Mouse (Mus musculus) forebrain, embryonic 11.5 days (tissue): ENCODE results near the gene Ifrd2. TPM values are rescaled to one million over a fixed set of nuclear protein-coding genes. Genes with fewer than 3 reads are reported as not detected.

Experiments
- ATAC-seq: fragments of 200-750 bp; cut with Nextera tagmentation; replicated peaks from 2 replicates; pipeline ENCODE4 v1.8.0; 2017; ENCODE audit warnings: moderate TSS enrichment; ENCODE audit not compliant: low FRiP score
- DNase-seq: peaks from one replicate; pipeline ENCODE4 v3.0.0-alpha.2; 2017; ENCODE audit warnings: low spot score
- H3K27ac ChIP-seq: fragments of 300-500 bp; sonication (generic); 2 replicates; pipeline ENCODE4 v1.5.1; 2014; ENCODE audit warnings: low read depth, low read length
- H3K27me3 ChIP-seq: fragments of 300-500 bp; sonication (generic); 2 replicates; pipeline ENCODE4 v1.6.1; 2014; ENCODE audit warnings: mild to moderate bottlenecking, low read length, mixed read lengths; ENCODE audit not compliant: control insufficient read depth, insufficient read depth
- H3K36me3 ChIP-seq: fragments of 300-500 bp; sonication (generic); 2 replicates; pipeline ENCODE4 v1.6.1; 2014; ENCODE audit warnings: mild to moderate bottlenecking, low read length, moderate library complexity, mixed read lengths; ENCODE audit not compliant: control insufficient read depth, insufficient read depth
- H3K4me1 ChIP-seq: fragments of 300-500 bp; sonication (generic); replicated peaks from 2 replicates; pipeline ENCODE4 v1.6.1; 2014; ENCODE audit warnings: low read length, mixed read lengths; ENCODE audit not compliant: control insufficient read depth, insufficient read depth
- H3K4me2 ChIP-seq: fragments of 300-500 bp; sonication (generic); 2 replicates; pipeline ENCODE4 v1.6.1; 2014; ENCODE audit warnings: low read depth, mild to moderate bottlenecking, low read length, moderate library complexity, mixed read lengths; ENCODE audit not compliant: severe bottlenecking
- H3K4me3 ChIP-seq: fragments of 300-500 bp; sonication (generic); 2 replicates; pipeline ENCODE4 v1.5.1; 2014; ENCODE audit warnings: low read depth, low read length
- H3K9ac ChIP-seq: fragments of 300-500 bp; sonication (generic); 2 replicates; pipeline ENCODE4 v1.6.1; 2014; ENCODE audit warnings: low read length
- H3K9me3 ChIP-seq: fragments of 300-500 bp; sonication (generic); 2 replicates; pipeline ENCODE4 v1.6.1; 2016; ENCODE audit warnings: low read length, mixed read lengths; ENCODE audit not compliant: control insufficient read depth
- WGBS: fragments of 180-500 bp; shearing (Covaris S2); extraction: QIAGEN DNeasy Blood & Tissue Kit; methylation state at CpG from one replicate; pipeline ENCODE4 v1.1.7; 2014; 5-methylcytosine and 5-hydroxymethylcytosine counted together
- polyA plus RNA-seq: library from polyadenylated mRNA; unstranded; fragments of >200 nt; fragmentation: Nextera tagmentation; extraction: Ambion mirVana; gene quantifications from 2 replicates; pipeline ENCODE4 v1.2.1, GENCODE M21; 2014

Gene Ifrd2
- polyA plus RNA-seq, 1 experiment from 2014 or later = 37.2 TPM

- Histone ChIP-seq H3K4me2 (no peak overlapping the region), H3K9me3 (no peaks in the 10 kb centered on the region), H3K4me1 (peaks cover 29% of the 10 kb centered on the region), H3K27ac (no peak overlapping the region), H3K27me3 (peaks cover 14% of the 10 kb centered on the region), H3K4me3 (no peak overlapping the region), H3K9ac (no peak overlapping the region), H3K36me3 (no peaks in the 10 kb centered on the region)
- ATAC-seq (no peak), DNase-seq (no peak)
- WGBS = 88% methylated on average over 20 of the region's 20 CpGs
Observed at GRCm38 (mm10) chr9:107549297-107550074, 38.0 kb upstream of the Ifrd2 start.

- peak overlapping the region; percentile 36 for H3K4me3 ChIP-seq
- peaks cover 31% of the 10 kb centered on the region for H3K4me1 ChIP-seq
- peaks cover 14% of the 10 kb centered on the region for H3K27me3 ChIP-seq
- ATAC-seq (no peak), DNase-seq (no peak)
- peak overlapping the region; percentile 84 for H3K4me2 ChIP-seq
- H3K9me3 ChIP-seq = no peaks in the 10 kb centered on the region
- 23% methylated on average over 23 of the region's 23 CpGs for WGBS
- no peaks in the 10 kb centered on the region for H3K36me3 ChIP-seq
- H3K9ac ChIP-seq = peak overlapping the region; percentile 77
- H3K27ac ChIP-seq = no peak overlapping the region
Observed at GRCm38 (mm10) chr9:107550491-107551116, 36.8 kb upstream of the Ifrd2 start.

- Histone ChIP-seq H3K9ac (peak within 1 kb of the TSS; percentile 77), H3K4me2 (peak within 1 kb of the TSS; percentile 84), H3K9me3 (no peaks in the 10 kb centered on the region), H3K27ac (no peak within 1 kb of the TSS), H3K36me3 (no peaks in the 10 kb centered on the region), H3K27me3 (peaks cover 14% of the 10 kb centered on the region), H3K4me1 (peaks cover 37% of the 10 kb centered on the region), H3K4me3 (peak within 1 kb of the TSS; percentile 36)
- ATAC-seq (peak; percentile 7), DNase-seq (peak; percentile 82)
- WGBS = 1% methylated on average over 63 of the region's 63 CpGs
Observed at GRCm38 (mm10) chr9:107551117-107551889, 36.1 kb upstream of the Ifrd2 start, which contains the start of gene Rassf1. Gene Rassf1 (plus strand): TSS chr9:107551555.

GRCm38 (mm10) chr9:107551890-107552355 is 35.5 kb upstream of the Ifrd2 start:
- Histone ChIP-seq H3K9ac (peak overlapping the region; percentile 77), H3K27ac (no peak overlapping the region), H3K4me1 (peaks cover 36% of the 10 kb centered on the region), H3K27me3 (peaks cover 14% of the 10 kb centered on the region), H3K4me2 (peak overlapping the region; percentile 84), H3K9me3 (no peaks in the 10 kb centered on the region), H3K4me3 (peak overlapping the region; percentile 36), H3K36me3 (no peaks in the 10 kb centered on the region)
- ATAC-seq (no peak), DNase-seq (no peak)
- 3% methylated on average over 8 of the region's 8 CpGs for WGBS

GRCm38 (mm10) chr9:107552690-107553393 is 34.6 kb upstream of the Ifrd2 start:
- H3K4me1 ChIP-seq = peaks cover 29% of the 10 kb centered on the region
- no peaks in the 10 kb centered on the region; the same call in 1 of the 2 replicates for H3K36me3 ChIP-seq
- H3K9me3 ChIP-seq = no peaks in the 10 kb centered on the region
- H3K27ac ChIP-seq = no peak overlapping the region
- no peak overlapping the region for H3K4me3 ChIP-seq
- no peak overlapping the region for H3K9ac ChIP-seq
- ATAC-seq = no peak
- peaks cover 14% of the 10 kb centered on the region for H3K27me3 ChIP-seq
- DNase-seq = no peak
- H3K4me2 ChIP-seq = peak overlapping the region; percentile 1; the same call in 1 of the 2 replicates
- WGBS = 74% methylated on average over 5 of the region's 5 CpGs

- Histone ChIP-seq H3K4me1 (peaks cover 29% of the 10 kb centered on the region), H3K4me2 (peak overlapping the region; percentile 89)
Observed at GRCm38 (mm10) chr9:107553541-107554318, 33.7 kb upstream of the Ifrd2 start.

GRCm38 (mm10) chr9:107554319-107554825 is 33.1 kb upstream of the Ifrd2 start:
- H3K4me1 ChIP-seq = peaks cover 29% of the 10 kb centered on the region
- peak; percentile 92 for ATAC-seq
- under 1% methylated on average over 53 of the region's 53 CpGs for WGBS

More at GRCm38 (mm10) chr9:107553541-107554318, 33.7 kb upstream of the Ifrd2 start:
- DNase-seq = no peak
- peak; percentile 6 for ATAC-seq
- Histone ChIP-seq H3K9me3 (no peaks in the 10 kb centered on the region), H3K27ac (peak overlapping the region; percentile 71), H3K4me3 (peak overlapping the region; percentile 67), H3K36me3 (peaks cover under 1% of the 10 kb centered on the region; the same call in 1 of the 2 replicates), H3K27me3 (peaks cover 14% of the 10 kb centered on the region), H3K9ac (peak overlapping the region; percentile 71)
- WGBS = 5% methylated on average over 37 of the region's 37 CpGs

More at GRCm38 (mm10) chr9:107554319-107554825, 33.1 kb upstream of the Ifrd2 start:
- DNase-seq = peak; percentile 99
- no peaks in the 10 kb centered on the region for H3K9me3 ChIP-seq
- H3K27me3 ChIP-seq = peaks cover 14% of the 10 kb centered on the region
- H3K36me3 ChIP-seq = peaks cover 7% of the 10 kb centered on the region; the same call in 1 of the 2 replicates
- peak overlapping the region; percentile 86 for H3K9ac ChIP-seq
- peak overlapping the region; percentile 89 for H3K4me2 ChIP-seq
- peak overlapping the region; percentile 67 for H3K4me3 ChIP-seq
- H3K27ac ChIP-seq = peak overlapping the region; percentile 78
